Mouse (Mus musculus) gastrocnemius, postnatal 25 days (tissue): Measurements from ENCODE around the gene Ak8. TPM values are rescaled to one million over a fixed set of nuclear protein-coding genes. Genes with fewer than 3 reads are reported as not detected.
A peak's percentile ranks its signal among the peaks of the same experiment; 100 is the strongest.

ENCODE experiments used
- DNase-seq: peaks from one replicate; pipeline ENCODE4 v3.0.0; 2022
- total RNA-seq, 2 experiments: library from RNA; stranded (reverse); gene quantifications; 1 replicate in 1 of 2; 2 replicates in 1 of 2; pipeline ENCODE4 v1.2.3; 2021

Gene Ak8
- total RNA-seq, 2 experiments from 2014 or later = 0.19 TPM; not detected in 1

GRCm38 (mm10) chr2:28796298-28796697 lies 96.3 kb downstream of the Ak8 start:
- no peak for DNase-seq

- no peak for DNase-seq
These were observed 97.6 kb downstream of the Ak8 start for GRCm38 (mm10) chr2:28797490-28798106.

- no peak for DNase-seq
These were observed 98.4 kb downstream of the Ak8 start for GRCm38 (mm10) chr2:28798390-28798789.

GRCm38 (mm10) chr2:28799575-28799974 lies 99.6 kb downstream of the Ak8 start:
- DNase-seq = no peak

GRCm38 (mm10) chr2:28803406-28803805 lies 103.4 kb downstream of the Ak8 start:
- no peak for DNase-seq

GRCm38 (mm10) chr2:28808841-28809240 lies 108.9 kb downstream of the Ak8 start:
- DNase-seq = no peak

GRCm38 (mm10) chr2:28810260-28811013 lies 110.5 kb downstream of the Ak8 start:
- no peak for DNase-seq

GRCm38 (mm10) chr2:28818866-28819265 lies 118.9 kb downstream of the Ak8 start:
- no peak for DNase-seq

GRCm38 (mm10) chr2:28829265-28829664 lies 129.3 kb downstream of the Ak8 start:
- DNase-seq = no peak

GRCm38 (mm10) chr2:28836181-28836940 lies 136.4 kb downstream of the Ak8 start:
- no peak for DNase-seq

GRCm38 (mm10) chr2:28839501-28840221 lies 139.7 kb downstream of the Ak8 start:
- peak; percentile 8 for DNase-seq

GRCm38 (mm10) chr2:28840222-28840951 lies 140.4 kb downstream of the Ak8 start, which contains the start of the genes Gtf3c4 and Ddx31:
Gene Gtf3c4 (minus strand): TSS chr2:28840360.
Gene Ddx31 (plus strand): TSS chr2:28840406.
- DNase-seq = peak; percentile 91

GRCm38 (mm10) chr2:28842042-28842441 lies 142.1 kb downstream of the Ak8 start:
- no peak for DNase-seq

- DNase-seq = no peak
These were observed 148.9 kb downstream of the Ak8 start for GRCm38 (mm10) chr2:28848879-28849278.

GRCm38 (mm10) chr2:28852594-28852993 lies 152.6 kb downstream of the Ak8 start:
- no peak for DNase-seq

- no peak for DNase-seq
These were observed 155.8 kb downstream of the Ak8 start for GRCm38 (mm10) chr2:28855773-28856172.

GRCm38 (mm10) chr2:28859303-28859702 lies 159.3 kb downstream of the Ak8 start:
- no peak for DNase-seq

GRCm38 (mm10) chr2:28860678-28861423 lies 160.9 kb downstream of the Ak8 start:
- DNase-seq = no peak
